Mouse (Mus musculus) left cerebral cortex, adult 11 months (tissue): ENCODE measurements around the gene Gm20388.
A peak's percentile ranks its signal among the peaks of the same experiment; 100 is the strongest.

Experiments used
- DNase-seq: peaks from one replicate; pipeline ENCODE4 v3.0.0; 2022; ENCODE audit warnings: low spot score

Gm20388 gene

DNA sequence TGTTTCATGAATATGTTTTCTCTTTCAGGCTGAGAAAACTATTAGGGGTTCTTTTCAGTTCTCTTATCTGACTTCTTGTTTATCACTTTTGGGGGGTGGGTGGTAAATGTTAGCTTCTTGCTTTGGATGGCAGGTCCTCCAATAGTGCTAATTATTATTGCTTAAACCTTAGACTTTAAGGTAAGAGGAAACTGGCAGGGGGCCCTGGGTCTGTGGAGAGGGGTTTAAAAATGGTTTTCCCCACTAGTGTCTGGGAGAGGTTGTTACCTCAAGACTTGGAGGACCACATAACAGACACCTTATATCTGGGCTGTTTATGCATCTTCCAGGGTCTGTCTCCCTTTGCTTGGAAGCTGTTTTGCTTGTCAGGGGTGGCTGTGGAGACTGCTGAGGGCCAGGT is 2041.5 kb downstream of the Gm20388 start:
- DNase-seq = no peak

DNA sequence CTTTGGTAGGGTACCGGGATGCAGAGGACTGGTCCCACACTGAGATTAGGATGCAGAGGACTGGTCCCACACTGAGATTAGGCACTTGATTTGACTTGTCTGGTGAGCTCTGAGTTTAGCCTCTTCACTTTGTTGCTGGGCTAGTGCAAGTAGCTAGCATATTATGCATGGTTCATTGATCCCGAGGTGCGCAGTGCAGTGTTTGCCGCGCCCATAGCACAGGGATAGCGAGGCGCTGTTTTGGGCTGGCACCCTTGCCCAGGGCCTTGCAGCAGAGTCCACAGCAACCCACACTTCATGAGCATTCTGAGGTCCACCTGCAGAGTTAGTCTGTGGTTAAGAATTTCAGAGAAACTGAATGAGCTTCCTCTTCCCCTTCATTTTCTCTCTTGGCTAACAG is 2042.2 kb downstream of the Gm20388 start:
- no peak for DNase-seq

- no peak for DNase-seq
Measured at GRCm38 (mm10) chr8:121953821-121954545, 2043.3 kb downstream of the Gm20388 start.

- no peak for DNase-seq
Measured at GRCm38 (mm10) chr8:121954981-121955555, 2044.4 kb downstream of the Gm20388 start.

DNA sequence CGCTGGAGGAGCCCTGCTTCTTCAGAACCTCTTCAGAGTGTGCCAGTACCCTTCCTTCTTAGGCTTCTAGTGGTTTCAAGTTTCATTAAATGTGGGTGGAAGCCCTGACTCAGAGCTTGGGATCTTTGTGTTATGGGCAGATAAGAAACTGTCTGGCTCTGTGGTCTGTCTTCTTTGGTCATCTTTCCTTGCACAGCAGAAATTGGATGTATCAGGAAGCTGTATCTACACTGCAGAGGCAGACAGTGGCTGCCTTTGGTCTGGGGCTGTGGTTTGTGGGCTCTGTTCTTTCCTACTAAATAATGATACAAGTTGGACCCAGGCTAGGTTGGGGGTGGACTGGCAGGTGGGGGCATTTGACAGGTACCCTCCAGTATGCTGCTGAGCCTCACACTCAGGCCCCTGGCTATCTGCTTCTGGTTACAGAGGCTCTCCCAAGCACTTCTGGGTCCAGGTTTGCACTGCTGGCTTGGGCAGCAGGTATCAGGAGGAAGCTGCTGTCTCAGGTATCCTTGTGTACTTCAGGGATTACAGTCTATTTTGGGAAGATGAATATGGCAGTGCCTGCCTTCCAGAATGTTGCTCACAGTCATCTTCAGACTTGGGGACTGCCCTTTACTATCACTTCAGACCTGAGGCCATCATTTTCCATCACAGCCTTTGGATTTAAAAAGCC is 2045.3 kb downstream of the Gm20388 start:
- no peak for DNase-seq

GRCm38 (mm10) chr8:121958395-121958794 is 2047.8 kb downstream of the Gm20388 start:
- no peak for DNase-seq

- DNase-seq = no peak
Measured at GRCm38 (mm10) chr8:121962892-121963291, 2052.3 kb downstream of the Gm20388 start.

- DNase-seq = no peak
Measured at GRCm38 (mm10) chr8:121964716-121965512, 2054.3 kb downstream of the Gm20388 start.

DNA sequence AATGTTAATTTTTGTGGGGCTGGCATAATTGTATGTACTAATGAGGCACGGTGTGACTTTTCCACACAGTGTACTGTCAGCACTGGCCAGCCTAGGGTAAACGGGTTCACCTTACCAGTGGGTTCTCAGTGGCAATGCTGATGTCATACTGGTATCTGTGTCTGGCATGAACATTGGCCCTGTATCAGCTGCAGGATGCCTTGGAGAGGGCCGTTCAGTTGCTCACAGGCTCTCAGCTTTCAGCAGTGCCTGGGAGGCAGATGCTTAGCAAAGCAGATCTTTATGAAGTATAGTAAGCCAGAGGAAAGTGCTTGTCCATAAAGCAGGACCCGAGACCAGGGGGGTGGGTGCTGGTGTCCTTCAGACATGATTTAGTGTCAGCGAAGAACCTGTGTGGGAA is 2055.5 kb downstream of the Gm20388 start:
- DNase-seq = no peak

DNA sequence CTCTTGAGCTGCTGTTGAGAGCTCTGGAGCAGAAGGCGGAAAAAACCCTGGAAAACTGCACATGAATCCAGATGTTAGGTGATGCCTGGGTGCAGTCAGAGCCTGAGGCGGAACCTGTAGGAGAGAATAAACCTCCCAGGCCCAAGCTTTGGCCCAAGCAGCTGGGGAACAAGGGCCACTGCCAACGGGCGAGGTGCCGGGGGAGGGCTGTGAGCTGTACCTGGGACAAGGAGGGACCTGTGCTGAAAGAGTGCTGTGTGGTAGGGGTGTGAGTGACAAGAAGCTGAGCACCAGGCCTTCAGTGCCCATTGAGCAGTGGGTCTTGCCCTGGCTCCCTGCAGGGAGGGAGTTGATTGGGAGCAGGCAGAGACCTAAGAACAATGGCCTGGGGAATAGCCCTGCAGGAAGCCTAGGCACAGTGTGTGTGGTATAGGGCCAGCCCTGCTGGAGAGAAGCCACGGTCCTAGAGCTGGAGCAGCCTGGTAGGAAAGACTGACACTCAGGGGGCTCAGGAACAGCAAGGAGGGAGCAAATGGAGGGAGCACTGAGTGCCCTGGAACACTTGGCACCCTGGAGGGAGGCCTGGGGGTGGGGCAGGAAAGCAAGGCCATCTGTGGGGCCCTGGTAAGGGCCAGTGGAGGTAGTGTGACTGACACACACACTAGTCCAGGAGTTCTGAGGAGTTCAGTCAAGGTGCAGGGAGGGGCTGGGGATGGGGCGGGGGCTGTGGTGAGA is 2056.2 kb downstream of the Gm20388 start:
- DNase-seq = no peak

GRCm38 (mm10) chr8:121967977-121968376 is 2057.3 kb downstream of the Gm20388 start:
- no peak for DNase-seq

GRCm38 (mm10) chr8:121968542-121968941 is 2057.9 kb downstream of the Gm20388 start:
- DNase-seq = no peak

DNA sequence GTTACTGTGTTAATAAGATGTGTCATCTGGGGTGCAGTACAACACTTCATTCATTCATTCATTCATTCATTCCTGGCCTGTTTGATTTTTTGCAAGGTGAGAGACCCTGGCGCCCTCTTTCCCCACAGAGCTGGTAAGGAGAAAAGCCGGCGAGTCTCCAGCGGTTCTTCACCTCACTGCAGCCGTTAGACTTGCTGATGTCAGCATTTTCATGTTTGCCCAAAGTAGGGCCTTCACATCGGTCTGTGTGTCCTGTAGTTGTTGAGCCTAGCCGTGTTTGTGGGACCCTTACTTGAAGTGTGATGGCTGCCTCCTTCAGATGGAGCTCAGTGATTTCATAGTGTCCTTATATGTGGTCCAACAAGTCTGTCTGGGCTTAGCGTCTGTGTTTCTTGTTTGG is 2059.6 kb downstream of the Gm20388 start:
- DNase-seq = no peak

DNA sequence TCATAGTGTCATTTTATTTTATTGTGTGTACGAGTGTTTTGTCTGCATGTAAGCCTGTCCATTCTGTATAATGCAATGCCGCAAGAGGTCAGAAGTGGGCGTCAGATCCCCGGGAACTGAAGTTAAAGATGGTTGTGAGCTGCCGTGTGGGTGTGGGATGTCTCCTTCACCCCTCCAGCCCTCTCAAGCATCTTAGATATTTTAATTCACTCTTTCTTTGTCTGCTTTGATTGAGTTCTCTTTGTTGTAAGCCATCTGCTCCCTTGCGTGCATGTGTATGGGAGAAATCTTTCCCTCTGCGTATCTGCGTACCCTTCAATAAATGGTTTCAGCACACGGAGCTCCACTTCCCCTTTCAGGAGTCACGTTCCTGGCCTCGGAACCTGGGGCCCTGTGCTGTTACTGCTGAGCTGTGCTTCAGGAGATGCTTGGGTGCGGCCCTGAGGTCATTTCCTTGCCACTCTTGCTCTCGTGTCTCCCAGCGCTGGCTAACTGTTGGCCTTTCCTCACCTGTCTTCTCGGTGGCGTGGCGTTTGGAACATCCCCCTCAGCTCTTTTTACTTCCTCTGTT is 2060.9 kb downstream of the Gm20388 start:
- DNase-seq = no peak

- no peak for DNase-seq
Measured at GRCm38 (mm10) chr8:121973906-121974305, 2063.3 kb downstream of the Gm20388 start.

GRCm38 (mm10) chr8:121977819-121978590 is 2067.4 kb downstream of the Gm20388 start:
- DNase-seq = peak; percentile 35

DNA sequence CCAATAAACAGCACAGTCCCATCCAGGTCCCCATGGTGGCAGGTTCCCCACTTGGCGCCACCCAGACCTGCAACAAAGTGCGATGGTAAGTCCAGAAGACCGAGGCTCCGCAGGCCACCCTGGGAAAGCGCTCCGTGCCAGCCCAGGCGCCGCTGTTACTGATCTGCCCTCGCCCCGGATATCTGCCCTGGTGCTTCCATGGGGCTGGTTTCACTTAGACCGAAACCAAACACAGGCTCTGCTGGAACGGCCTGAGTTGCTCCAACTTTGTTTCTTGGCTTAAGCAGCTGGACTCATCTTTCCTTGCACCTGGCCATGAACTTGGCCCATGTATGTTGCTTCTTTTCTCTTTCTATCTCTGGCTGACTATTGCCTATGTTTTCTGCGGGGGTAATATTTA is 2068.0 kb downstream of the Gm20388 start:
- no peak for DNase-seq

GRCm38 (mm10) chr8:121980792-121981519 is 2070.3 kb downstream of the Gm20388 start:
- DNase-seq = no peak

DNA sequence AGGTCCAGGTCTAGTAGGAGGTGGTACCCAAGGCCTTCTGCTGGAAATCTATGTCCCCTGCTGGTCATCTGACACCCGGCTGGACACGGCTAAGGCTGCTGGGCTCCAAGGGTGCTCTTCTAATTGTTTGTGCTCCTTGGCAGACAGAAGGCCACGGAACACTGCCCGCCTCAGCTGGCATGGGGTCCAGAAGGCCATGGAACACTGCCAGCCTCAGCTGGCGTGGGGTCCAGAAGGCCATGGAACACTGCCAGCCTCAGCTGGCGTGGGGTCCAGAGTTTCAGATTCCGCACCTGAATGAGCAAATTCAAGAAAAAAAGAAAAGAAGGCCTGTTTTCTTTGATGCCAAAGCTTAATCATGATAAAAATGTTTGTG is 2070.9 kb downstream of the Gm20388 start:
- no peak for DNase-seq

DNA sequence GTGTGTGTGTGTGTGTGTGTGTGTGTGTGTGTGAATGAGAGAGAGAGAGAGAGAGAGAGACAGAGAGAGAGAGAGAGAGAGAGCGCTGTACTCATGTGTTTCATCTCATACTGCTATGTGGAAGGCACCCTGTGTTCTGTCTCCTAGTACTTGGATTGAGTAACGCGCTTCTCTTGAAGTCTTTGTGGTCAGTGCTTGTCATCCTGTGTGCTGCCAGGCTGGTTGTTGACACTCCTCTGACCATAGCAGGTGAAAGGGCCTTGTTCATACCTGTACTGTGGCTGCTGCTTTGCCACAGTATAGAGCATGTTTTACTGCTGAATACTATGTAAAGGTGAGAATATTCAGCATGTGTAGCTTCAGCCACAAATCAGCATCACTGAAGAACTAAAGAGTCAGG is 2075.0 kb downstream of the Gm20388 start:
- DNase-seq = no peak
